Mouse (Mus musculus): ENCODE results near the gene 3830403N18Rik. TPM values are rescaled to one million over a fixed set of nuclear protein-coding genes. Genes with fewer than 3 reads are reported as not detected.
"Not testable (repeated sequence)": the region's sequence is repeated elsewhere in the genome, so short reads cannot be mapped to it uniquely, and the experiment has no call there.

3830403N18Rik gene
- 3.0 and 3.5 TPM in 2 replicates for polyA plus RNA-seq (2015; fragmentation: Nextera tagmentation; extraction: Ambion mirVana)

- not testable (repeated sequence) for H3K36me3 ChIP-seq; H3K9me3 ChIP-seq (replicated peaks); H3K4me3 ChIP-seq; H3K9ac ChIP-seq; H3K4me1 ChIP-seq (replicated peaks); H3K27me3 ChIP-seq; H3K27ac ChIP-seq; H3K4me2 ChIP-seq; ATAC-seq (replicated peaks; ENCODE audit: insufficient number of reproducible peaks, insufficient read depth, low FRiP score, low read depth)
- WGBS: 77% methylated on average over 15 of the region's 15 CpGs
Measured at GRCm38 (mm10) chrX:56136336-56136909, at the start of gene 3830403N18Rik. 3830403N18Rik (plus strand) TSS chrX:56136572.

- WGBS: 85% methylated on average over 2 of the region's 2 CpGs
- H3K27me3 ChIP-seq: no peaks in the 10 kb centered on the region
- no peak overlapping the region for H3K9ac ChIP-seq
- H3K36me3 ChIP-seq: no peaks in the 10 kb centered on the region
- H3K27ac ChIP-seq: no peak overlapping the region
- no peaks in the 10 kb centered on the region for H3K9me3 ChIP-seq (replicated peaks)
- no peak overlapping the region for H3K4me2 ChIP-seq
- ATAC-seq (replicated peaks; ENCODE audit: insufficient number of reproducible peaks, insufficient read depth, low FRiP score, low read depth): no peak
- H3K4me3 ChIP-seq: no peak overlapping the region
- H3K4me1 ChIP-seq (replicated peaks): no peaks in the 10 kb centered on the region
Measured at GRCm38 (mm10) chrX:56151396-56151795, 15.0 kb downstream of the 3830403N18Rik start.

- WGBS: no CpG with 5 or more reads among the region's 1 CpGs
- ATAC-seq (replicated peaks; ENCODE audit: insufficient number of reproducible peaks, insufficient read depth, low FRiP score, low read depth); H3K27ac ChIP-seq; H3K4me2 ChIP-seq; H3K36me3 ChIP-seq; H3K9me3 ChIP-seq (replicated peaks); H3K4me3 ChIP-seq; H3K27me3 ChIP-seq; H3K4me1 ChIP-seq (replicated peaks); H3K9ac ChIP-seq: not testable (repeated sequence)
Measured at GRCm38 (mm10) chrX:56186449-56186848, 50.1 kb downstream of the 3830403N18Rik start.

Other genes starting within 250 kb of the 3830403N18Rik start
- not detected in 2 replicates for gene Gm773, start 76.3 kb downstream of the 3830403N18Rik start, polyA plus RNA-seq (2015; fragmentation: Nextera tagmentation; extraction: Ambion mirVana)
- 6.3 and 8.2 TPM in 2 replicates for gene Zfp449, start 209.8 kb downstream of the 3830403N18Rik start, polyA plus RNA-seq (2015; fragmentation: Nextera tagmentation; extraction: Ambion mirVana)
- 1.5 and 2.8 TPM in 2 replicates for gene Smim10l2a, start 238.0 kb downstream of the 3830403N18Rik start, polyA plus RNA-seq (2015; fragmentation: Nextera tagmentation; extraction: Ambion mirVana)

All from heart, embryonic 15.5 days (tissue).